ENCODE assay signal across 26 mouse cellular contexts in the genomic region with DNA sequence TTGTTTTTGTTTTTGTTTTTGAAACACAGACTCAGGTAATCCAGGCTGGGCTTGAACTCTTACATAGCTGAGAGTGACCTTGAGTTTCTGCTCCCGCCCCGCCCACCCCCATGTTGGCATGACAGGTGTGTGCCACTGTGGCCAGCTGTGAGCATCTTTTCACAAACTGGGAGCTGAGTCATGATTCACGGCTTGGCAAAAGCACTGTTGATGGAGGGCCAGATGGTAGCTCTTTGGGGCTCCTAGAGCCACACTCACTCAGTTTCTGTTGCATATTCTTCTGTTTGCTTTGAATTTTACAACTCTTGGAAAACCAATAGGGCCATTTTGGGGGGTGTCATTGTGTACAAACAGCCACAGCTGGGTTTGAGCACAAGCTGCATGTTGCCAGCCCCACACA.
DNase-seq lines count a peak whose midpoint lies in the region; TF ChIP-seq lines count a peak whose summit lies in the region.
"Had no signal": no experiment of that assay in that cellular context is flagged by ENCODE, and none has a peak within 500 bp of the region (broad histone marks: within the 10 kb centered on the region; RNA-seq: fewer than 3 reads in every experiment).

No protein-coding gene starts in this region.

- H3K4me2 ChIP-seq in myocyte (ENCODE audit: low read depth): peak overlapping the region; percentile 57
- H3K4me2 ChIP-seq: embryonic facial prominence, embryonic 13.5 days; forebrain, embryonic 12.5 days; forebrain, embryonic 15.5 days; heart, embryonic 11.5 days; hindbrain, embryonic 13.5 days; intestine, embryonic 15.5 days had no signal

- H3K27me3 ChIP-seq in C2C12 (ENCODE audit: control insufficient read depth, insufficient read depth, insufficient read length) (no peaks in the 10 kb centered on the region), myocyte (ENCODE audit: control insufficient read depth, insufficient read depth, insufficient read length) (no peaks in the 10 kb centered on the region)
- H3K27me3 ChIP-seq: CH12.LX; embryonic facial prominence, embryonic 13.5 days; forebrain, embryonic 12.5 days; forebrain, embryonic 15.5 days; hindbrain, embryonic 13.5 days; intestine, embryonic 15.5 days had no signal

- H3K27ac ChIP-seq in layer of hippocampus, adult 2 months: peak overlapping the region; percentile 39; the same call in 1 of the 2 replicates
- H3K27ac ChIP-seq: embryonic facial prominence, embryonic 10.5 days; embryonic facial prominence, embryonic 13.5 days; forebrain, embryonic 12.5 days; forebrain, embryonic 15.5 days; gastrocnemius, adult 2 months; hindbrain, embryonic 10.5 days; hindbrain, embryonic 13.5 days; intestine, embryonic 15.5 days had no signal

- H3K36me3 ChIP-seq in C2C12 (ENCODE audit: control insufficient read depth, insufficient read depth): no peaks in the 10 kb centered on the region
- no peaks in the 10 kb centered on the region for H3K36me3 ChIP-seq in myocyte (ENCODE audit: control insufficient read depth, insufficient read depth)
- H3K36me3 ChIP-seq: embryonic facial prominence, embryonic 13.5 days; forebrain, embryonic 12.5 days; forebrain, embryonic 15.5 days; hindbrain, embryonic 10.5 days; hindbrain, embryonic 13.5 days; intestine, embryonic 15.5 days had no signal

- H3K79me2 ChIP-seq in C2C12 (ENCODE audit: control insufficient read depth, insufficient read depth) (no peaks in the 10 kb centered on the region), myocyte (ENCODE audit: control insufficient read depth, insufficient read depth) (peaks cover 7% of the 10 kb centered on the region)

- peaks cover 2% of the 10 kb centered on the region for H3K79me3 ChIP-seq in C2C12 (ENCODE audit: low read depth)

- no peak overlapping the region for H3K4me3 ChIP-seq in layer of hippocampus, adult 2 months
- H3K4me3 ChIP-seq in C2C12 (ENCODE audit: insufficient read depth, poor library complexity, severe bottlenecking): no peak overlapping the region
- no peak overlapping the region for H3K4me3 ChIP-seq in myocyte
- H3K4me3 ChIP-seq: embryonic facial prominence, embryonic 10.5 days; embryonic facial prominence, embryonic 13.5 days; erythroblast, embryonic 14.5 days; forebrain, embryonic 12.5 days; forebrain, embryonic 15.5 days; gastrocnemius, adult 2 months; hindbrain, embryonic 10.5 days; hindbrain, embryonic 13.5 days; intestine, embryonic 15.5 days had no signal

- TF ChIP-seq CTCF in layer of hippocampus, adult 2 months (conservative IDR thresholded peaks at IDR 0.05): no peak
- no peak for TF ChIP-seq CTCF in C2C12 (IDR thresholded peaks at IDR 0.05; ENCODE audit: control insufficient read depth, insufficient read depth, insufficient read length)

- no peak overlapping the region for H3ac ChIP-seq in C2C12 (ENCODE audit: control insufficient read depth, insufficient read length, low read depth)
- H3ac ChIP-seq in myocyte (ENCODE audit: control insufficient read depth, insufficient read length): no peak overlapping the region

- intact Hi-C loops in heart, postnatal 36 days (cut with DNase I): loop anchor here (2.0 kb wide), 1 partner anchor 17 kb away; no protein-coding TSS in a partner anchor

- no peak for DNase-seq in layer of hippocampus, adult 2 months (ENCODE audit: low spot score in 2 of 2)
- DNase-seq in layer of hippocampus, adult 9-10 months (ENCODE audit: low spot score): no peak
- peak; percentile 52 for DNase-seq in 3T3-L1 (ENCODE audit: low read depth, low spot score)
- no peak for DNase-seq in heart, postnatal 36 days
- DNase-seq in adipocyte (ENCODE audit: low spot score): no peak
- DNase-seq: adrenal gland, adult 8-10 months; cerebellum, adult 11-12 months; cerebellum, adult 8-10 months; cerebellum, postnatal 10 days; cerebellum, postnatal 36 days; embryo, embryonic 11 days; gastrocnemius, adult 2 months; gastrocnemius, postnatal 14 days; heart, adult 11 months had no signal

- no peak for TF ChIP-seq POLR2A in myocyte (IDR thresholded peaks at IDR 0.05; ENCODE audit: insufficient read length, low read depth)

TF ChIP-seq in C2C12, 6 proteins besides CTCF, POLR2A, EP300 and RAD21:
- no peak for TF ChIP-seq MYOG (IDR thresholded peaks at IDR 0.05; ENCODE audit: control insufficient read depth, extremely low read depth, insufficient read length)
- TF ChIP-seq MYOD1 (IDR thresholded peaks at IDR 0.05; ENCODE audit: control insufficient read depth, insufficient read length, low read depth): peak; percentile 32
TF ChIP-seq in C2C12: peak in this region for 1.

TF ChIP-seq in myocyte, 11 proteins besides CTCF, POLR2A, EP300 and RAD21:
- TF ChIP-seq TCF12 (IDR thresholded peaks at IDR 0.05; ENCODE audit: insufficient read depth, poor library complexity, severe bottlenecking): peak; percentile 35
- no peak for TF ChIP-seq E2F4 (IDR thresholded peaks at IDR 0.05; ENCODE audit: insufficient read depth)
- TF ChIP-seq CEBPB (IDR thresholded peaks at IDR 0.05; ENCODE audit: insufficient read depth, poor library complexity, severe bottlenecking): no peak
- peak in 1 of 3 experiments; percentile 8 for TF ChIP-seq MYOG (IDR thresholded peaks at IDR 0.05; ENCODE audit: control insufficient read depth in 1 of 3, insufficient read depth in 1 of 3, insufficient read length in 2 of 3, low read depth in 2 of 3)
- no peak for TF ChIP-seq MAX (IDR thresholded peaks at IDR 0.05; ENCODE audit: low read depth)
- TF ChIP-seq REST (IDR thresholded peaks at IDR 0.05; ENCODE audit: insufficient read depth, insufficient read length): no peak
- no peak for TF ChIP-seq SRF (IDR thresholded peaks at IDR 0.05; ENCODE audit: control insufficient read depth, insufficient read length, low read depth)
- TF ChIP-seq USF1 (IDR thresholded peaks at IDR 0.05; ENCODE audit: low read depth): no peak
- TF ChIP-seq POLR2AphosphoS2 (IDR thresholded peaks at IDR 0.05; ENCODE audit: insufficient read length, low read depth): no peak
- peak in 2 of 3 experiments; percentile 31 to 66 for TF ChIP-seq MYOD1 (IDR thresholded peaks at IDR 0.05; ENCODE audit: control insufficient read depth in 1 of 3, insufficient read length in 2 of 3, low read depth in 2 of 3)
- no peak for TF ChIP-seq TCF3 (IDR thresholded peaks at IDR 0.05; ENCODE audit: insufficient read length, low read depth)
